Mouse (Mus musculus): ENCODE measurements around the gene Crip2. TPM values are rescaled to one million over a fixed set of nuclear protein-coding genes. Genes with fewer than 3 reads are reported as not detected.

The Crip2 gene
- polyA plus RNA-seq, 1 experiment from 2014 or later = 211 TPM

GRCm38 (mm10) chr12:113150591-113150990, 10.6 kb downstream of the Crip2 start:
- ATAC-seq (ENCODE audit: insufficient read depth, low FRiP score, low TSS enrichment) = no peak
- Histone ChIP-seq H3K4me1 (ENCODE audit: control insufficient read depth, insufficient read depth, low read length) (peaks cover 12% of the 10 kb centered on the region; the same call in 1 of the 2 replicates), H3K4me2 (ENCODE audit: low read depth) (no peak overlapping the region), H3K27ac (ENCODE audit: low read depth, low read length) (no peak overlapping the region), H3K27me3 (ENCODE audit: control insufficient read depth, insufficient read depth, low read length) (peaks cover 20% of the 10 kb centered on the region), H3K9ac (ENCODE audit: low read length) (no peak overlapping the region), H3K9me3 (ENCODE audit: control insufficient read depth, low read length) (no peaks in the 10 kb centered on the region), H3K4me3 (ENCODE audit: low read depth, low read length) (no peak overlapping the region), H3K36me3 (ENCODE audit: control insufficient read depth, insufficient read depth, low read length) (no peaks in the 10 kb centered on the region)
- DNase-seq (ENCODE audit: low spot score) = no peak
- 89% methylated on average over 4 of the region's 4 CpGs for WGBS

- no peak overlapping the region for H3K27ac ChIP-seq (ENCODE audit: low read depth, low read length)
- H3K4me3 ChIP-seq (ENCODE audit: low read depth, low read length) = no peak overlapping the region
- H3K4me2 ChIP-seq (ENCODE audit: low read depth) = no peak overlapping the region; the same call in 1 of the 2 replicates
- no peak for DNase-seq (ENCODE audit: low spot score)
- no peaks in the 10 kb centered on the region for H3K9me3 ChIP-seq (ENCODE audit: control insufficient read depth, low read length)
- no peak for ATAC-seq (ENCODE audit: insufficient read depth, low FRiP score, low TSS enrichment)
- WGBS = 82% methylated on average over 8 of the region's 8 CpGs
- peaks cover 12% of the 10 kb centered on the region; the same call in 1 of the 2 replicates for H3K4me1 ChIP-seq (ENCODE audit: control insufficient read depth, insufficient read depth, low read length)
- H3K9ac ChIP-seq (ENCODE audit: low read length) = no peak overlapping the region
- H3K27me3 ChIP-seq (ENCODE audit: control insufficient read depth, insufficient read depth, low read length) = peaks cover 20% of the 10 kb centered on the region
- no peaks in the 10 kb centered on the region for H3K36me3 ChIP-seq (ENCODE audit: control insufficient read depth, insufficient read depth, low read length)
Measured at GRCm38 (mm10) chr12:113151046-113151445, 11.0 kb downstream of the Crip2 start.

GRCm38 (mm10) chr12:113151661-113152271, 11.7 kb downstream of the Crip2 start:
- 2% methylated on average over 34 of the region's 36 CpGs for WGBS
- no peaks in the 10 kb centered on the region for H3K9me3 ChIP-seq (ENCODE audit: control insufficient read depth, low read length)
- H3K9ac ChIP-seq (ENCODE audit: low read length) = peak overlapping the region; percentile 45
- H3K4me1 ChIP-seq (ENCODE audit: control insufficient read depth, insufficient read depth, low read length) = peaks cover 12% of the 10 kb centered on the region
- peak overlapping the region; percentile 72 for H3K4me2 ChIP-seq (ENCODE audit: low read depth)
- H3K27me3 ChIP-seq (ENCODE audit: control insufficient read depth, insufficient read depth, low read length) = peaks cover 20% of the 10 kb centered on the region
- no peaks in the 10 kb centered on the region for H3K36me3 ChIP-seq (ENCODE audit: control insufficient read depth, insufficient read depth, low read length)
- no peak overlapping the region for H3K27ac ChIP-seq (ENCODE audit: low read depth, low read length)
- H3K4me3 ChIP-seq (ENCODE audit: low read depth, low read length) = peak overlapping the region; percentile 42
- ATAC-seq (ENCODE audit: insufficient read depth, low FRiP score, low TSS enrichment) (no peak), DNase-seq (ENCODE audit: low spot score) (peak; percentile 48)

GRCm38 (mm10) chr12:113152272-113152661, 12.2 kb downstream of the Crip2 start:
- no peak for DNase-seq (ENCODE audit: low spot score)
- Histone ChIP-seq H3K27me3 (ENCODE audit: control insufficient read depth, insufficient read depth, low read length) (peaks cover 20% of the 10 kb centered on the region), H3K27ac (ENCODE audit: low read depth, low read length) (no peak overlapping the region), H3K4me1 (ENCODE audit: control insufficient read depth, insufficient read depth, low read length) (peaks cover 13% of the 10 kb centered on the region), H3K4me2 (ENCODE audit: low read depth) (peak overlapping the region; percentile 72), H3K4me3 (ENCODE audit: low read depth, low read length) (peak overlapping the region; percentile 42), H3K36me3 (ENCODE audit: control insufficient read depth, insufficient read depth, low read length) (no peaks in the 10 kb centered on the region), H3K9ac (ENCODE audit: low read length) (peak overlapping the region; percentile 45), H3K9me3 (ENCODE audit: control insufficient read depth, low read length) (no peaks in the 10 kb centered on the region)
- WGBS = 22% methylated on average over 19 of the region's 19 CpGs
- ATAC-seq (ENCODE audit: insufficient read depth, low FRiP score, low TSS enrichment) = no peak

GRCm38 (mm10) chr12:113152991-113153525, 13.0 kb downstream of the Crip2 start:
- no peaks in the 10 kb centered on the region for H3K36me3 ChIP-seq (ENCODE audit: control insufficient read depth, insufficient read depth, low read length)
- no peak overlapping the region for H3K4me3 ChIP-seq (ENCODE audit: low read depth, low read length)
- ATAC-seq (ENCODE audit: insufficient read depth, low FRiP score, low TSS enrichment) = no peak
- peaks cover 20% of the 10 kb centered on the region for H3K27me3 ChIP-seq (ENCODE audit: control insufficient read depth, insufficient read depth, low read length)
- no peak overlapping the region for H3K4me2 ChIP-seq (ENCODE audit: low read depth)
- H3K27ac ChIP-seq (ENCODE audit: low read depth, low read length) = no peak overlapping the region
- H3K9me3 ChIP-seq (ENCODE audit: control insufficient read depth, low read length) = no peaks in the 10 kb centered on the region
- 78% methylated on average over 6 of the region's 6 CpGs for WGBS
- no peak for DNase-seq (ENCODE audit: low spot score)
- H3K4me1 ChIP-seq (ENCODE audit: control insufficient read depth, insufficient read depth, low read length) = peaks cover 15% of the 10 kb centered on the region
- no peak overlapping the region for H3K9ac ChIP-seq (ENCODE audit: low read length)

- peaks cover 17% of the 10 kb centered on the region for H3K27me3 ChIP-seq (ENCODE audit: control insufficient read depth, insufficient read depth, low read length)
- H3K4me2 ChIP-seq (ENCODE audit: low read depth) = no peak overlapping the region
- H3K9ac ChIP-seq (ENCODE audit: low read length) = no peak overlapping the region
- no peaks in the 10 kb centered on the region for H3K9me3 ChIP-seq (ENCODE audit: control insufficient read depth, low read length)
- ATAC-seq (ENCODE audit: insufficient read depth, low FRiP score, low TSS enrichment) (no peak), DNase-seq (ENCODE audit: low spot score) (no peak)
- peaks cover 15% of the 10 kb centered on the region for H3K4me1 ChIP-seq (ENCODE audit: control insufficient read depth, insufficient read depth, low read length)
- H3K36me3 ChIP-seq (ENCODE audit: control insufficient read depth, insufficient read depth, low read length) = no peaks in the 10 kb centered on the region
- no peak overlapping the region for H3K27ac ChIP-seq (ENCODE audit: low read depth, low read length)
- WGBS = 93% methylated on average over 7 of the region's 7 CpGs
- H3K4me3 ChIP-seq (ENCODE audit: low read depth, low read length) = no peak overlapping the region
Measured at GRCm38 (mm10) chr12:113153971-113154370, 13.9 kb downstream of the Crip2 start.

- DNase-seq (ENCODE audit: low spot score) (no peak), ATAC-seq (ENCODE audit: insufficient read depth, low FRiP score, low TSS enrichment) (no peak)
- H3K27ac ChIP-seq (ENCODE audit: low read depth, low read length) = no peak overlapping the region
- peaks cover 17% of the 10 kb centered on the region for H3K27me3 ChIP-seq (ENCODE audit: control insufficient read depth, insufficient read depth, low read length)
- no peak overlapping the region for H3K9ac ChIP-seq (ENCODE audit: low read length)
- H3K36me3 ChIP-seq (ENCODE audit: control insufficient read depth, insufficient read depth, low read length) = no peaks in the 10 kb centered on the region
- WGBS = 83% methylated on average over 6 of the region's 6 CpGs
- no peaks in the 10 kb centered on the region for H3K9me3 ChIP-seq (ENCODE audit: control insufficient read depth, low read length)
- no peak overlapping the region for H3K4me3 ChIP-seq (ENCODE audit: low read depth, low read length)
- H3K4me1 ChIP-seq (ENCODE audit: control insufficient read depth, insufficient read depth, low read length) = peaks cover 15% of the 10 kb centered on the region
- H3K4me2 ChIP-seq (ENCODE audit: low read depth) = peak overlapping the region; percentile 41; the same call in 1 of the 2 replicates
Measured at GRCm38 (mm10) chr12:113154747-113155075, 14.7 kb downstream of the Crip2 start.

- Histone ChIP-seq H3K36me3 (ENCODE audit: control insufficient read depth, insufficient read depth, low read length) (no peaks in the 10 kb centered on the region), H3K9me3 (ENCODE audit: control insufficient read depth, low read length) (no peaks in the 10 kb centered on the region), H3K4me3 (ENCODE audit: low read depth, low read length) (peak overlapping the region; percentile 14), H3K27ac (ENCODE audit: low read depth, low read length) (no peak overlapping the region), H3K4me2 (ENCODE audit: low read depth) (peak overlapping the region; percentile 41), H3K9ac (ENCODE audit: low read length) (peak overlapping the region; percentile 58), H3K27me3 (ENCODE audit: control insufficient read depth, insufficient read depth, low read length) (peaks cover 17% of the 10 kb centered on the region), H3K4me1 (ENCODE audit: control insufficient read depth, insufficient read depth, low read length) (peaks cover 15% of the 10 kb centered on the region)
- 6% methylated on average over 32 of the region's 32 CpGs for WGBS
- ATAC-seq (ENCODE audit: insufficient read depth, low FRiP score, low TSS enrichment) (peak; percentile 7; the same call in 1 of the 2 replicates), DNase-seq (ENCODE audit: low spot score) (peak; percentile 53)
Measured at GRCm38 (mm10) chr12:113155076-113155771, 15.2 kb downstream of the Crip2 start.

Measured in neural tube, embryonic 11.5 days (tissue).